In the genomic region with DNA sequence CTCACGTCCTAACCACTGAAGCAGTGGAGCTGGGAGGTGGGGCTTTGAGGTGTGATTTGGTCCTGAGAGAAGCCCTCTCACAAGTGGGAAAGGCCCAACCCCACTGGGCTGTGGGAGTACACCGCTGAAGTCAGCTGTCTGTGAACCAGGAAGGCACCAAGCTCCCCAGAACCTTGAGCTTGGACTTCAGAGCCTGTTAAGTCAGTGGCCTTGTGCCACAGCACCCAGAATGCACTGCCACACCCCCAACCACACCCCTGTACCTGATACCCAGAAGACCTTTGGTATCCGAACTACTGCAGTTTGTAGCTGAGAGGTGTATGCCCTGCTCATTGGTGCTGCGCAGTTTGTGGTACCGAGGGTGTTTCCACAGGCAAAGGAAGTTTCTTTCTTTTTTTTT, we compare ENCODE assay signal across 24 mouse cellular contexts.
DNase-seq lines count a peak whose midpoint lies in the region; ATAC-seq and TF ChIP-seq lines count a peak whose summit lies in the region.
"Had no signal": no experiment of that assay in that cellular context is flagged by ENCODE, and none has a peak within 500 bp of the region (broad histone marks: within the 10 kb centered on the region; RNA-seq: fewer than 3 reads in every experiment).

No protein-coding gene starts in this region.

- peak; percentile 5 for DNase-seq in cerebellum, adult 11-12 months
- no peak for DNase-seq in cerebellum, adult 9-11 months
- no peak for DNase-seq in stomach, postnatal 0 days (ENCODE audit: low spot score)
- DNase-seq in gastrocnemius, postnatal 10 days, result no peak
- DNase-seq: adrenal gland, adult 8-10 months; adrenal gland, postnatal 25 days; cerebellum, adult 18-20 months; cerebellum, adult 9-10 months; cerebellum, postnatal 25 days; forebrain, postnatal 0 days; gastrocnemius, adult 2 months; gastrocnemius, postnatal 25 days; heart, adult 2 months; heart, postnatal 14 days had no signal

- no peak for TF ChIP-seq CTCF in stomach, postnatal 0 days (IDR thresholded peaks at IDR 0.05; ENCODE audit: low read depth)
- TF ChIP-seq CTCF in small intestine, adult 2 months (IDR thresholded peaks at IDR 0.05; ENCODE audit: extremely low read depth, insufficient read length, insufficient replicate concordance, low read depth, low read length), result no peak

- no peak overlapping the region for H3K4me2 ChIP-seq in stomach, embryonic 16.5 days (ENCODE audit: low read depth, low read length)
- no peak overlapping the region for H3K4me2 ChIP-seq in stomach, postnatal 0 days (replicated peaks; ENCODE audit: low read depth)
- H3K4me2 ChIP-seq: embryonic facial prominence, embryonic 12.5 days; embryonic facial prominence, embryonic 15.5 days; heart, embryonic 13.5 days; hindbrain, embryonic 13.5 days had no signal

- WGBS in stomach, embryonic 16.5 days, result 80% methylated on average over 5 of the region's 5 CpGs
- 80% methylated on average over 5 of the region's 5 CpGs for WGBS in stomach, postnatal 0 days
- WGBS in small intestine, adult 2 months, result 34% methylated on average over 5 of the region's 5 CpGs

- no peaks in the 10 kb centered on the region for H3K4me1 ChIP-seq in stomach, embryonic 16.5 days (ENCODE audit: control insufficient read depth, insufficient read depth, low read length)
- no peaks in the 10 kb centered on the region for H3K4me1 ChIP-seq in stomach, postnatal 0 days (replicated peaks; ENCODE audit: control insufficient read depth, insufficient read depth)
- H3K4me1 ChIP-seq in small intestine, adult 2 months (ENCODE audit: control insufficient read depth, insufficient read depth, insufficient read length, low read length), result 0 out of 2 replicates have a peak, but pooled peaks cover 2% of the 10 kb centered on the region
- H3K4me1 ChIP-seq: embryonic facial prominence, embryonic 15.5 days; heart, embryonic 10.5 days; heart, embryonic 13.5 days had no signal

- H3K36me3 ChIP-seq in stomach, embryonic 16.5 days (ENCODE audit: control insufficient read depth, insufficient read depth, low read length), result no peaks in the 10 kb centered on the region
- no peaks in the 10 kb centered on the region for H3K36me3 ChIP-seq in stomach, postnatal 0 days (ENCODE audit: control insufficient read depth, insufficient read depth, low read length)
- no peaks in the 10 kb centered on the region for H3K36me3 ChIP-seq in small intestine, adult 2 months (ENCODE audit: control insufficient read depth, insufficient read depth, low read length)
- H3K36me3 ChIP-seq: embryonic facial prominence, embryonic 12.5 days; embryonic facial prominence, embryonic 15.5 days; heart, embryonic 10.5 days; heart, embryonic 13.5 days; hindbrain, embryonic 13.5 days had no signal

- H3K9me3 ChIP-seq in stomach, embryonic 16.5 days (replicated peaks; ENCODE audit: control insufficient read depth, low read length), result no peaks in the 10 kb centered on the region
- H3K9me3 ChIP-seq in stomach, postnatal 0 days (ENCODE audit: control insufficient read depth, low read length), result no peaks in the 10 kb centered on the region
- H3K9me3 ChIP-seq: embryonic facial prominence, embryonic 12.5 days; embryonic facial prominence, embryonic 15.5 days; heart, embryonic 10.5 days; heart, embryonic 13.5 days; hindbrain, embryonic 13.5 days had no signal

- H3K4me3 ChIP-seq in stomach, embryonic 16.5 days (replicated peaks; ENCODE audit: low read length), result no peak overlapping the region
- H3K4me3 ChIP-seq in stomach, postnatal 0 days (ENCODE audit: low read depth, low read length), result no peak overlapping the region
- no peak overlapping the region for H3K4me3 ChIP-seq in small intestine, adult 2 months (ENCODE audit: low read depth, low read length)
- H3K4me3 ChIP-seq: embryonic facial prominence, embryonic 12.5 days; embryonic facial prominence, embryonic 15.5 days; gastrocnemius, adult 2 months; heart, adult 2 months; heart, embryonic 10.5 days; heart, embryonic 13.5 days; hindbrain, embryonic 13.5 days had no signal

- no peak overlapping the region for H3K27ac ChIP-seq in stomach, embryonic 16.5 days (ENCODE audit: low read length)
- H3K27ac ChIP-seq in stomach, postnatal 0 days (replicated peaks), result no peak overlapping the region
- peak overlapping the region; percentile 78 for H3K27ac ChIP-seq in small intestine, adult 2 months (ENCODE audit: insufficient read depth, low read depth, low read length)
- H3K27ac ChIP-seq: embryonic facial prominence, embryonic 12.5 days; embryonic facial prominence, embryonic 15.5 days; gastrocnemius, adult 2 months; heart, adult 2 months; heart, embryonic 10.5 days; heart, embryonic 13.5 days; hindbrain, embryonic 13.5 days had no signal

- peak; percentile 44; the same call in 1 of the 2 replicates for ATAC-seq in stomach, embryonic 16.5 days (ENCODE audit: insufficient read depth, low FRiP score)
- ATAC-seq in stomach, postnatal 0 days (ENCODE audit: low FRiP score, low TSS enrichment), result no peak
- ATAC-seq: activated CD4-positive, CD25-positive, alpha-beta regulatory T cell, adult 4 months; forebrain, embryonic 14.5 days; forebrain, postnatal 0 days; hindbrain, embryonic 16.5 days had no signal

- no peak for TF ChIP-seq EP300 in stomach, postnatal 0 days (optimal IDR thresholded peaks at IDR 0.05)

- H3K27me3 ChIP-seq in stomach, embryonic 16.5 days (ENCODE audit: control insufficient read depth, insufficient read depth, low read length), result no peaks in the 10 kb centered on the region
- H3K27me3 ChIP-seq in stomach, postnatal 0 days (ENCODE audit: control insufficient read depth, insufficient read depth, low read length), result no peaks in the 10 kb centered on the region
- no peaks in the 10 kb centered on the region for H3K27me3 ChIP-seq in small intestine, adult 2 months (ENCODE audit: control insufficient read depth, insufficient read depth, low read length)
- H3K27me3 ChIP-seq: embryonic facial prominence, embryonic 12.5 days; embryonic facial prominence, embryonic 15.5 days; heart, embryonic 13.5 days; hindbrain, embryonic 13.5 days had no signal

- no peak overlapping the region for H3K9ac ChIP-seq in stomach, embryonic 16.5 days (ENCODE audit: low read length)
- no peak overlapping the region for H3K9ac ChIP-seq in stomach, postnatal 0 days (ENCODE audit: low read length)
- H3K9ac ChIP-seq: embryonic facial prominence, embryonic 12.5 days; embryonic facial prominence, embryonic 15.5 days; forebrain, postnatal 0 days; heart, embryonic 13.5 days; hindbrain, embryonic 13.5 days had no signal

- peak; percentile 24; the same call in 1 of the 2 replicates for TF ChIP-seq POLR2A in small intestine, adult 2 months (IDR thresholded peaks at IDR 0.05; ENCODE audit: low read depth, low read length)
